Comparison of ENCODE assay signal across 15 mouse cellular contexts in genomic region chr1:131276831-131277230, GRCm38 (mm10). TPM values are rescaled to one million over a fixed set of nuclear protein-coding genes. Genes with fewer than 3 reads are reported as not detected.
DNase-seq lines count a peak whose midpoint lies in the region; ATAC-seq and TF ChIP-seq lines count a peak whose summit lies in the region.
"Had no signal": no experiment of that assay in that cellular context is flagged by ENCODE, and none has a peak within 500 bp of the region (broad histone marks: within the 10 kb centered on the region; RNA-seq: fewer than 3 reads in every experiment).

No protein-coding gene starts in this region.

- TF ChIP-seq CTCF in small intestine, adult 2 months (IDR thresholded peaks at IDR 0.05; ENCODE audit: extremely low read depth, insufficient read length, insufficient replicate concordance, low read depth, low read length), result no peak

- no peaks in the 10 kb centered on the region for H3K27me3 ChIP-seq in midbrain, embryonic 10.5 days (ENCODE audit: low read depth, poor library complexity, severe bottlenecking)
- no peaks in the 10 kb centered on the region for H3K27me3 ChIP-seq in midbrain, embryonic 13.5 days
- H3K27me3 ChIP-seq in kidney, embryonic 14.5 days (ENCODE audit: control insufficient read depth, insufficient read depth, low read length), result no peaks in the 10 kb centered on the region
- peaks cover 10% of the 10 kb centered on the region; the same call in 1 of the 2 replicates for H3K27me3 ChIP-seq in liver, embryonic 12.5 days (replicated peaks)
- no peaks in the 10 kb centered on the region for H3K27me3 ChIP-seq in small intestine, adult 2 months (ENCODE audit: control insufficient read depth, insufficient read depth, low read length)
- peaks cover 18% of the 10 kb centered on the region for H3K27me3 ChIP-seq in heart, embryonic 10.5 days (ENCODE audit: insufficient read depth, poor library complexity, severe bottlenecking)
- H3K27me3 ChIP-seq: neural tube, embryonic 13.5 days had no signal

- no peak for DNase-seq in midbrain, embryonic 10.5 days (ENCODE audit: low spot score)
- no peak for DNase-seq in right cerebral cortex, adult 2 months (ENCODE audit: low spot score in 2 of 2)
- no peak for DNase-seq in urinary bladder, adult 18-20 months (ENCODE audit: low spot score in 2 of 2)
- DNase-seq in heart, embryonic 10.5 days (ENCODE audit: low spot score), result no peak
- DNase-seq: heart, adult 2 months; layer of hippocampus, adult 9-11 months; right cerebral cortex, postnatal 25 days had no signal

- no peak for TF ChIP-seq POLR2A in small intestine, adult 2 months (IDR thresholded peaks at IDR 0.05; ENCODE audit: low read depth, low read length)

- H3K4me1 ChIP-seq in midbrain, embryonic 10.5 days, result peaks cover 10% of the 10 kb centered on the region; the same call in 1 of the 2 replicates
- H3K4me1 ChIP-seq in midbrain, embryonic 13.5 days (replicated peaks), result no peaks in the 10 kb centered on the region
- peaks cover 8% of the 10 kb centered on the region for H3K4me1 ChIP-seq in kidney, embryonic 14.5 days (ENCODE audit: control insufficient read depth, insufficient read depth, low read length)
- H3K4me1 ChIP-seq in liver, embryonic 12.5 days, result peaks cover 25% of the 10 kb centered on the region
- H3K4me1 ChIP-seq in small intestine, adult 2 months (ENCODE audit: control insufficient read depth, insufficient read depth, insufficient read length, low read length), result peaks cover 41% of the 10 kb centered on the region
- H3K4me1 ChIP-seq in heart, embryonic 10.5 days, result peaks cover 52% of the 10 kb centered on the region
- H3K4me1 ChIP-seq: neural tube, embryonic 13.5 days had no signal

- no peaks in the 10 kb centered on the region for H3K9me3 ChIP-seq in midbrain, embryonic 10.5 days (replicated peaks)
- no peaks in the 10 kb centered on the region for H3K9me3 ChIP-seq in midbrain, embryonic 13.5 days
- no peaks in the 10 kb centered on the region for H3K9me3 ChIP-seq in kidney, embryonic 14.5 days (ENCODE audit: control insufficient read depth, low read length)
- H3K9me3 ChIP-seq in liver, embryonic 12.5 days (replicated peaks), result no peaks in the 10 kb centered on the region
- no peaks in the 10 kb centered on the region for H3K9me3 ChIP-seq in heart, embryonic 10.5 days
- H3K9me3 ChIP-seq: limb, embryonic 13.5 days; neural tube, embryonic 13.5 days had no signal

- no peak overlapping the region for H3K4me2 ChIP-seq in midbrain, embryonic 13.5 days (replicated peaks)
- H3K4me2 ChIP-seq in kidney, embryonic 14.5 days (replicated peaks; ENCODE audit: low read depth, low read length), result no peak overlapping the region
- peak overlapping the region; percentile 36 for H3K4me2 ChIP-seq in liver, embryonic 12.5 days
- H3K4me2 ChIP-seq: limb, embryonic 13.5 days; midbrain, embryonic 11.5 days; neural tube, embryonic 13.5 days had no signal

- ATAC-seq in midbrain, embryonic 13.5 days, result no peak
- ATAC-seq in kidney, embryonic 14.5 days (ENCODE audit: low FRiP score, low TSS enrichment), result peak; percentile 56
- ATAC-seq in liver, embryonic 12.5 days, result peak; percentile 48; the same call in 1 of the 2 replicates
- ATAC-seq: forebrain, embryonic 16.5 days had no signal

- H3K27ac ChIP-seq in midbrain, embryonic 10.5 days (replicated peaks), result 0 out of 2 replicates have a peak overlapping the region, but pooled peaks have one; percentile 42
- H3K27ac ChIP-seq in midbrain, embryonic 13.5 days, result no peak overlapping the region
- no peak overlapping the region for H3K27ac ChIP-seq in kidney, embryonic 14.5 days (ENCODE audit: low read depth, low read length)
- peak overlapping the region; percentile 66 for H3K27ac ChIP-seq in liver, embryonic 12.5 days
- H3K27ac ChIP-seq in small intestine, adult 2 months (ENCODE audit: insufficient read depth, low read depth, low read length), result no peak overlapping the region
- no peak overlapping the region for H3K27ac ChIP-seq in heart, embryonic 10.5 days
- H3K27ac ChIP-seq: heart, adult 2 months; limb, embryonic 13.5 days; neural tube, embryonic 13.5 days had no signal

- no peak overlapping the region for H3K9ac ChIP-seq in midbrain, embryonic 13.5 days (replicated peaks)
- H3K9ac ChIP-seq in kidney, embryonic 14.5 days (ENCODE audit: low read depth, low read length), result no peak overlapping the region
- H3K9ac ChIP-seq in liver, embryonic 12.5 days, result no peak overlapping the region
- H3K9ac ChIP-seq: limb, embryonic 13.5 days; neural tube, embryonic 13.5 days had no signal

- H3K4me3 ChIP-seq in midbrain, embryonic 10.5 days, result no peak overlapping the region
- H3K4me3 ChIP-seq in midbrain, embryonic 13.5 days (replicated peaks), result no peak overlapping the region
- no peak overlapping the region for H3K4me3 ChIP-seq in kidney, embryonic 14.5 days (ENCODE audit: low read length)
- H3K4me3 ChIP-seq in liver, embryonic 12.5 days, result peak overlapping the region; percentile 29; the same call in 1 of the 2 replicates
- peak overlapping the region; percentile 65; the same call in 1 of the 2 replicates for H3K4me3 ChIP-seq in small intestine, adult 2 months (ENCODE audit: low read depth, low read length)
- no peak overlapping the region for H3K4me3 ChIP-seq in heart, embryonic 10.5 days
- H3K4me3 ChIP-seq: heart, adult 2 months; limb, embryonic 13.5 days; neural tube, embryonic 13.5 days had no signal

- no peaks in the 10 kb centered on the region for H3K36me3 ChIP-seq in midbrain, embryonic 10.5 days
- no peaks in the 10 kb centered on the region for H3K36me3 ChIP-seq in midbrain, embryonic 13.5 days
- H3K36me3 ChIP-seq in kidney, embryonic 14.5 days (ENCODE audit: control insufficient read depth, insufficient read depth, low read length), result no peaks in the 10 kb centered on the region
- 0 out of 2 replicates have a peak, but pooled peaks cover 3% of the 10 kb centered on the region for H3K36me3 ChIP-seq in liver, embryonic 12.5 days
- H3K36me3 ChIP-seq in small intestine, adult 2 months (ENCODE audit: control insufficient read depth, insufficient read depth, low read length), result peaks cover 8% of the 10 kb centered on the region
- no peaks in the 10 kb centered on the region for H3K36me3 ChIP-seq in heart, embryonic 10.5 days
- H3K36me3 ChIP-seq: limb, embryonic 13.5 days; neural tube, embryonic 13.5 days had no signal

RNA-seq across cellular contexts. Expression of gene Ikbke, which starts 2.6 kb away (rescaled TPM):
- polyA plus RNA-seq in midbrain, embryonic 10.5 days (2016; fragmentation: Nextera tagmentation; extraction: Ambion mirVana), result 0.54 and 1.2 TPM in 2 replicates
- 0.72 and 0.73 TPM in 2 replicates for polyA plus RNA-seq in midbrain, embryonic 13.5 days (2015; fragmentation: Nextera tagmentation; extraction: Ambion mirVana)
- polyA plus RNA-seq in kidney, embryonic 14.5 days (2014; fragmentation: Nextera tagmentation; extraction: Ambion mirVana), result 2.9 TPM in 2 replicates
- 4.5 and 4.8 TPM in 2 replicates for polyA plus RNA-seq in liver, embryonic 12.5 days (2016; fragmentation: Nextera tagmentation; extraction: Ambion mirVana)
- 16.3 and 43.9 TPM in 2 replicates for polyA plus RNA-seq in small intestine, adult 2 months (2012; rRNA removed)
- 1.8 and 2.3 TPM in 2 replicates for polyA plus RNA-seq in heart, embryonic 10.5 days (2016; fragmentation: Nextera tagmentation; extraction: Ambion mirVana)

RNA-seq across cellular contexts. Expression of gene Rassf5, which starts 31.8 kb away (rescaled TPM):
- polyA plus RNA-seq in midbrain, embryonic 10.5 days (2016; fragmentation: Nextera tagmentation; extraction: Ambion mirVana), result 0.93 and 1.0 TPM in 2 replicates
- 1.7 and 1.9 TPM in 2 replicates for polyA plus RNA-seq in midbrain, embryonic 13.5 days (2015; fragmentation: Nextera tagmentation; extraction: Ambion mirVana)
- 1.6 and 1.8 TPM in 2 replicates for polyA plus RNA-seq in kidney, embryonic 14.5 days (2014; fragmentation: Nextera tagmentation; extraction: Ambion mirVana)
- polyA plus RNA-seq in liver, embryonic 12.5 days (2016; fragmentation: Nextera tagmentation; extraction: Ambion mirVana), result 3.9 and 4.7 TPM in 2 replicates
- 2.9 and 4.0 TPM in 2 replicates for polyA plus RNA-seq in small intestine, adult 2 months (2012; rRNA removed)
- polyA plus RNA-seq in heart, embryonic 10.5 days (2016; fragmentation: Nextera tagmentation; extraction: Ambion mirVana), result 44.4 and 64.0 TPM in 2 replicates

Comparison
In these comparisons a context has a peak if more than half of its experiments do, and no peak if none do; other contexts are left out.
1. H3K27ac ChIP-seq: peak in midbrain, embryonic 10.5 days (single experiment) and liver, embryonic 12.5 days (single experiment); none in midbrain, embryonic 13.5 days (single experiment), kidney, embryonic 14.5 days (single experiment), small intestine, adult 2 months (single experiment) and heart, embryonic 10.5 days (single experiment).
2. H3K4me3 ChIP-seq: peak in liver, embryonic 12.5 days (single experiment) and small intestine, adult 2 months (single experiment); none in midbrain, embryonic 10.5 days (single experiment), midbrain, embryonic 13.5 days (single experiment), kidney, embryonic 14.5 days (single experiment) and heart, embryonic 10.5 days (single experiment).